Mouse (Mus musculus): Measurements from ENCODE around the gene Spink4.

DNA sequence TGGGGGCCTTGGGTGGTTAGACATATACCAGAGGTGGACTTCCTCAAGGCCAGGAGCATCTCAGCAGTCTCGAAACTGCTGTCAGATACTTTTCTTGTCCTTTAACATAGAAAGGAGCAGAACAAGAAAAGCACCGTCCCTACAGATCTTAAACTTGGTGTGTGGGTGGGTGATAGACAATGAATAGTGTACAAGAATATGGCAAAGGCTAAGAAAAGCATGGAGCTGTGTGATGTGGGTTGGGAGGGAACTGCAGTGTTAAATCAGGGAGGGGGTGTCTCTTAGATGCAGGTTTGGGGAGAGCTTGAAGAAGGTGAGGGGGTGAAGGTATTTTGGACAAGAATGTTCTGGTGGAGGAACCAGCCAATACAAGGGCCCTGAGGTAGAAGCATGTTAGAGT is 724 bp downstream of the Spink4 start:
- no peak for TF ChIP-seq EP300 (IDR thresholded peaks at IDR 0.05; ENCODE audit: low read depth)
- TF ChIP-seq CTCF (IDR thresholded peaks at IDR 0.05; ENCODE audit: low read depth), result no peak
